Mouse (Mus musculus): ENCODE data around the gene Slc2a1.

GRCm38 (mm10) chr4:119107867-119108266, 644 bp upstream of the Slc2a1 start:
- no peak for TF ChIP-seq CTCF (IDR thresholded peaks at IDR 0.05; ENCODE audit: control insufficient read depth, insufficient read depth, insufficient read length)
- no peak for TF ChIP-seq CEBPB (IDR thresholded peaks at IDR 0.05; ENCODE audit: low read depth)
- no peak for TF ChIP-seq USF1 (IDR thresholded peaks at IDR 0.05; ENCODE audit: low read depth)
- no peak for TF ChIP-seq FOSL1 (IDR thresholded peaks at IDR 0.05; ENCODE audit: insufficient read depth, low read length, poor library complexity, severe bottlenecking)
- no peak for TF ChIP-seq MAX (IDR thresholded peaks at IDR 0.05)
- TF ChIP-seq MYOD1 (IDR thresholded peaks at IDR 0.05; ENCODE audit: control insufficient read depth, insufficient read length, low read depth) = no peak
- TF ChIP-seq MYOG (IDR thresholded peaks at IDR 0.05; ENCODE audit: control insufficient read depth, extremely low read depth, insufficient read length) = no peak

All from C2C12 (cell line).